Mouse (Mus musculus) adrenal gland, adult (tissue): ENCODE data around the gene Mknk2.
A peak's percentile ranks its signal among the peaks of the same experiment; 100 is the strongest.

Source experiments
- DNase-seq, 2 experiments: peaks; one replicate each; pipeline ENCODE4 v3.0.0; 2022 to 2023; ENCODE audit warnings: low spot score in 1 of 2; ENCODE audit not compliant: inconsistent age in 2 of 2

Gene Mknk2

GRCm38 (mm10) chr10:80692249-80693165, 14.6 kb upstream of the Mknk2 start:
- no peak for DNase-seq

- DNase-seq = peak; percentile 80 to 93
Observed at GRCm38 (mm10) chr10:80687850-80688249, 9.9 kb upstream of the Mknk2 start.

GRCm38 (mm10) chr10:80686617-80687016, 8.7 kb upstream of the Mknk2 start:
- no peak for DNase-seq

- no peak for DNase-seq
Observed at GRCm38 (mm10) chr10:80684984-80685383, 7.1 kb upstream of the Mknk2 start.

- DNase-seq = peak; percentile 81 to 92
Observed at GRCm38 (mm10) chr10:80684214-80684613, 6.3 kb upstream of the Mknk2 start.

GRCm38 (mm10) chr10:80683647-80684046, 5.7 kb upstream of the Mknk2 start:
- peak; percentile 53 to 73 for DNase-seq

- DNase-seq = no peak
Observed at GRCm38 (mm10) chr10:80682003-80682402, 4.1 kb upstream of the Mknk2 start.

- no peak for DNase-seq
Observed at GRCm38 (mm10) chr10:80680260-80680696, 2.4 kb upstream of the Mknk2 start.

- peak; percentile 74 to 76 for DNase-seq
Observed at GRCm38 (mm10) chr10:80679556-80680259, 1.8 kb upstream of the Mknk2 start.

- peak in 1 of 2 experiments; percentile 57 for DNase-seq
Observed at GRCm38 (mm10) chr10:80678601-80679377, 877 bp upstream of the Mknk2 start.

- DNase-seq = peak; percentile 75 to 88
Observed at GRCm38 (mm10) chr10:80677128-80677875, 610 bp downstream of the Mknk2 start.

GRCm38 (mm10) chr10:80676198-80676928, 1.5 kb downstream of the Mknk2 start:
- peak; percentile 100 for DNase-seq

- peak in 1 of 2 experiments; percentile 61 for DNase-seq
Observed at GRCm38 (mm10) chr10:80675405-80676197, 2.3 kb downstream of the Mknk2 start.

GRCm38 (mm10) chr10:80674851-80675404, 3.0 kb downstream of the Mknk2 start:
- peak in 1 of 2 experiments; percentile 79 for DNase-seq

- DNase-seq = peak in 1 of 2 experiments; percentile 82
Observed at GRCm38 (mm10) chr10:80674161-80674711, 3.7 kb downstream of the Mknk2 start.

GRCm38 (mm10) chr10:80673690-80674089, 4.2 kb downstream of the Mknk2 start:
- peak in 1 of 2 experiments; percentile 56 for DNase-seq

- DNase-seq = no peak
Observed at GRCm38 (mm10) chr10:80671936-80672690, 5.8 kb downstream of the Mknk2 start.

GRCm38 (mm10) chr10:80671251-80671650, 6.7 kb downstream of the Mknk2 start:
- no peak for DNase-seq
